Mouse (Mus musculus): ENCODE results near the gene Rrp1. TPM values are rescaled to one million over a fixed set of nuclear protein-coding genes. Genes with fewer than 3 reads are reported as not detected.

Gene Rrp1
- polyA plus RNA-seq, 1 experiment from 2014 or later: 251 TPM

DNA sequence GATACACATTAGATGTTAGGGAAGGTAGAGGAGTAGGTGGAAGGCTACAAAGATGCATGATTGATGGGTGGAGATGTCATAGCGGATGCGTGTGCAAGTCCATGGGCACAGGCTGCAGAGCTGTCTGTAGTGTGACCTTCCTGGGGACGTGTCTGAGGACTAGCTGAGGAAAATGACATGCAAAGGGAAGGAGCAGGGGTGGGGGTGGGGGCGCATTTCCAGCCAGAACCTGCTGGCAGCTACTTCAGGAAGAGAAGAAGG, 16.3 kb downstream of the Rrp1 start:
- Histone ChIP-seq H3K36me3 (ENCODE audit: control insufficient read depth, insufficient read depth, low read length) (peaks cover 30% of the 10 kb centered on the region), H3K4me2 (ENCODE audit: low read length) (peak overlapping the region; percentile 38), H3K9ac (ENCODE audit: low read length) (no peak overlapping the region), H3K27me3 (replicated peaks; ENCODE audit: control insufficient read depth, insufficient read depth, low read length) (peaks cover 10% of the 10 kb centered on the region; the same call in 1 of the 2 replicates), H3K27ac (ENCODE audit: low read depth, low read length) (no peak overlapping the region), H3K4me3 (ENCODE audit: low read depth, low read length) (0 out of 2 replicates have a peak overlapping the region, but pooled peaks have one; percentile 5), H3K4me1 (ENCODE audit: control insufficient read depth, insufficient read depth, low read length) (0 out of 2 replicates have a peak, but pooled peaks cover 4% of the 10 kb centered on the region), H3K9me3 (replicated peaks; ENCODE audit: control insufficient read depth, low read length) (no peaks in the 10 kb centered on the region)
- ATAC-seq (peak; percentile 49), DNase-seq (ENCODE audit: low spot score) (no peak)
- WGBS: 48% methylated on average over 4 of the region's 4 CpGs

- peak overlapping the region; percentile 22 for H3K27ac ChIP-seq (ENCODE audit: low read depth, low read length)
- DNase-seq (ENCODE audit: low spot score) (peak; percentile 99), ATAC-seq (peak; percentile 90)
- H3K9me3 ChIP-seq (replicated peaks; ENCODE audit: control insufficient read depth, low read length): no peaks in the 10 kb centered on the region
- H3K36me3 ChIP-seq (ENCODE audit: control insufficient read depth, insufficient read depth, low read length): peaks cover 25% of the 10 kb centered on the region
- peaks cover 13% of the 10 kb centered on the region; the same call in 1 of the 2 replicates for H3K27me3 ChIP-seq (replicated peaks; ENCODE audit: control insufficient read depth, insufficient read depth, low read length)
- H3K4me2 ChIP-seq (ENCODE audit: low read length): peak overlapping the region; percentile 38
- WGBS: 3% methylated on average over 17 of the region's 17 CpGs
- 0 out of 2 replicates have a peak, but pooled peaks cover 4% of the 10 kb centered on the region for H3K4me1 ChIP-seq (ENCODE audit: control insufficient read depth, insufficient read depth, low read length)
- H3K4me3 ChIP-seq (ENCODE audit: low read depth, low read length): 0 out of 2 replicates have a peak overlapping the region, but pooled peaks have one; percentile 5
- no peak overlapping the region for H3K9ac ChIP-seq (ENCODE audit: low read length)
Measured at GRCm38 (mm10) chr10:78395819-78396624, 16.8 kb downstream of the Rrp1 start.

GRCm38 (mm10) chr10:78395377-78395776, 17.5 kb downstream of the Rrp1 start:
- peaks cover 18% of the 10 kb centered on the region for H3K27me3 ChIP-seq (replicated peaks; ENCODE audit: control insufficient read depth, insufficient read depth, low read length)
- ATAC-seq: no peak
- no peak overlapping the region for H3K4me3 ChIP-seq (ENCODE audit: low read depth, low read length)
- no peak overlapping the region for H3K9ac ChIP-seq (ENCODE audit: low read length)
- H3K9me3 ChIP-seq (replicated peaks; ENCODE audit: control insufficient read depth, low read length): no peaks in the 10 kb centered on the region
- no peak for DNase-seq (ENCODE audit: low spot score)
- WGBS: 80% methylated on average over 3 of the region's 3 CpGs
- peak overlapping the region; percentile 22 for H3K27ac ChIP-seq (ENCODE audit: low read depth, low read length)
- H3K4me1 ChIP-seq (ENCODE audit: control insufficient read depth, insufficient read depth, low read length): 0 out of 2 replicates have a peak, but pooled peaks cover 4% of the 10 kb centered on the region
- no peak overlapping the region for H3K4me2 ChIP-seq (ENCODE audit: low read length)
- H3K36me3 ChIP-seq (ENCODE audit: control insufficient read depth, insufficient read depth, low read length): peaks cover 19% of the 10 kb centered on the region

GRCm38 (mm10) chr10:78392072-78392471, 20.8 kb downstream of the Rrp1 start:
- H3K9ac ChIP-seq (ENCODE audit: low read length): no peak overlapping the region
- H3K36me3 ChIP-seq (ENCODE audit: control insufficient read depth, insufficient read depth, low read length): no peaks in the 10 kb centered on the region
- DNase-seq (ENCODE audit: low spot score) (peak; percentile 69), ATAC-seq (peak; percentile 18; the same call in 1 of the 2 replicates)
- WGBS: 3% methylated on average over 18 of the region's 18 CpGs
- peaks cover 18% of the 10 kb centered on the region for H3K27me3 ChIP-seq (replicated peaks; ENCODE audit: control insufficient read depth, insufficient read depth, low read length)
- H3K27ac ChIP-seq (ENCODE audit: low read depth, low read length): no peak overlapping the region
- 0 out of 2 replicates have a peak, but pooled peaks cover 4% of the 10 kb centered on the region for H3K4me1 ChIP-seq (ENCODE audit: control insufficient read depth, insufficient read depth, low read length)
- no peak overlapping the region for H3K4me3 ChIP-seq (ENCODE audit: low read depth, low read length)
- H3K9me3 ChIP-seq (replicated peaks; ENCODE audit: control insufficient read depth, low read length): no peaks in the 10 kb centered on the region
- no peak overlapping the region for H3K4me2 ChIP-seq (ENCODE audit: low read length)

DNA sequence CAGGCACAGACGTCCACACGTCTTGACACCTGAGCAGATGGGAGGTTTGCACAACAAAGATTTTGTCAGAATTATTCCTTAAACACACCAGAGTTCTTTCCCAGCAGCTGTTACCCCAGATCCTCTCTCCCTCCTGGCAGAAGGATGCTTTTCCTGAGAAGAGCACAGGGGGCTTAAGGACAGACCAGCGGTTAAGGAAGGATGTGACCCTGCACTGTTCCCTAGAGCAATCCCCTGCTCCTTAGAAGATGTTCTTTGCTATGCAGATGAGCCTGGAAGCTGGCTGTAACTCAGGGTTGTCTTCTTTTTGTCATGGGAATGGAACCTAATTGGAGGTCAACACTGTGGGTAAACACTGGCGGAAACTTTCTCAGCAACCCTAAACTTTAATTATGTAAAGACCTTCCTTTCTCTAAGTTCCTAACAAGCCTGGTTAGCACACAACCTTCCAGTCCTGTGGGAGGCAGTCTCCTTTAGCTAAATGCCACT, 21.8 kb downstream of the Rrp1 start:
- Histone ChIP-seq H3K9ac (ENCODE audit: low read length) (no peak overlapping the region), H3K27me3 (replicated peaks; ENCODE audit: control insufficient read depth, insufficient read depth, low read length) (peaks cover 18% of the 10 kb centered on the region), H3K4me1 (ENCODE audit: control insufficient read depth, insufficient read depth, low read length) (no peaks in the 10 kb centered on the region), H3K9me3 (replicated peaks; ENCODE audit: control insufficient read depth, low read length) (no peaks in the 10 kb centered on the region), H3K36me3 (ENCODE audit: control insufficient read depth, insufficient read depth, low read length) (no peaks in the 10 kb centered on the region), H3K27ac (ENCODE audit: low read depth, low read length) (no peak overlapping the region), H3K4me3 (ENCODE audit: low read depth, low read length) (no peak overlapping the region), H3K4me2 (ENCODE audit: low read length) (no peak overlapping the region)
- no peak for ATAC-seq
- DNase-seq (ENCODE audit: low spot score): peak; percentile 20
- 16% methylated on average over 4 of the region's 4 CpGs for WGBS

GRCm38 (mm10) chr10:78388216-78388980, 24.4 kb downstream of the Rrp1 start:
- DNase-seq (ENCODE audit: low spot score) (no peak), ATAC-seq (no peak)
- no peak overlapping the region for H3K4me2 ChIP-seq (ENCODE audit: low read length)
- peaks cover 18% of the 10 kb centered on the region for H3K27me3 ChIP-seq (replicated peaks; ENCODE audit: control insufficient read depth, insufficient read depth, low read length)
- WGBS: 46% methylated on average over 20 of the region's 20 CpGs
- no peak overlapping the region; the same call in 1 of the 2 replicates for H3K9ac ChIP-seq (ENCODE audit: low read length)
- H3K9me3 ChIP-seq (replicated peaks; ENCODE audit: control insufficient read depth, low read length): no peaks in the 10 kb centered on the region
- H3K4me3 ChIP-seq (ENCODE audit: low read depth, low read length): no peak overlapping the region
- H3K4me1 ChIP-seq (ENCODE audit: control insufficient read depth, insufficient read depth, low read length): no peaks in the 10 kb centered on the region
- H3K36me3 ChIP-seq (ENCODE audit: control insufficient read depth, insufficient read depth, low read length): no peaks in the 10 kb centered on the region
- H3K27ac ChIP-seq (ENCODE audit: low read depth, low read length): no peak overlapping the region

DNA sequence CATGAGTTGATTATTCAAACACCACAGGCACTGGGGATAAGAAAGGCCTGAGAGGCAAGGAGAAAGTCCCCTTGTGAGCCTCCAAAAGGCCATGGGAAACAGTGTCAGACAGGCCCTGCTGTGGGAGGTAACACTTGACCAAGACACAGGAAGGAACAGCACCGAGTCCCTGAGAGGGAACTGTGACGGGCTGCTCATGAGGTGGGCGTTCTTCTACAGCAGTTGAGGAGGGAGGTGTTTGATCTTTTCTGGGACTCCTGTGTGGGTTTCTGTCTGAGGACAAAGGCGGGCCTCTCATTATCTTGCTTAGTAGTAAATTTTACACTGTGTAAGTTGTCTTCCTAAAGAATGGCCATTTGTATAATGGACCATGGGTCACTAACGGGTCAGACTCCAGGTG, 27.3 kb downstream of the Rrp1 start:
- 66% methylated on average over 5 of the region's 5 CpGs for WGBS
- H3K9ac ChIP-seq (ENCODE audit: low read length): no peak overlapping the region
- no peaks in the 10 kb centered on the region for H3K36me3 ChIP-seq (ENCODE audit: control insufficient read depth, insufficient read depth, low read length)
- ATAC-seq (no peak), DNase-seq (ENCODE audit: low spot score) (no peak)
- H3K4me3 ChIP-seq (ENCODE audit: low read depth, low read length): no peak overlapping the region
- no peaks in the 10 kb centered on the region for H3K27me3 ChIP-seq (replicated peaks; ENCODE audit: control insufficient read depth, insufficient read depth, low read length)
- H3K9me3 ChIP-seq (replicated peaks; ENCODE audit: control insufficient read depth, low read length): no peaks in the 10 kb centered on the region
- no peaks in the 10 kb centered on the region for H3K4me1 ChIP-seq (ENCODE audit: control insufficient read depth, insufficient read depth, low read length)
- H3K4me2 ChIP-seq (ENCODE audit: low read length): no peak overlapping the region
- no peak overlapping the region for H3K27ac ChIP-seq (ENCODE audit: low read depth, low read length)

DNA sequence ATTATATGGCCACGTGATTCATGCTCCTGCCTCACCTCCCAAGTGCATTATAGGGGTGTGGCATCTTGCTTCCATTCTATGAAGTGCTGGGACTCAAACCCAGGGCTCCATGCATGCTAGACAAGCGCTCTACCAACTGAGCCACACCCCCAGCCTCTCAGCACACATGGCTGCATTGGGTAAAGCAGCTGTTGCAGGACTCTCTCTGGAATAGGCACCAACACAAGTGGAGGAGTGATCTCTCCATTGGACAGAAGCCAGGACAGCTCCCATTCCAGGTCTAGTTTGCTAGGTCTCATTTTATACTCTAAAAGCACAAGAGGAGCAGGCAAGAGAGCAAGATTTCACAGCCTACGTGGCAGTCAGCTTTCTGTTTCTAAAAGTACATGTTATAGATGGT, 29.3 kb downstream of the Rrp1 start:
- Histone ChIP-seq H3K27ac (ENCODE audit: low read depth, low read length) (no peak overlapping the region), H3K36me3 (ENCODE audit: control insufficient read depth, insufficient read depth, low read length) (no peaks in the 10 kb centered on the region), H3K4me3 (ENCODE audit: low read depth, low read length) (no peak overlapping the region), H3K4me2 (ENCODE audit: low read length) (no peak overlapping the region), H3K27me3 (replicated peaks; ENCODE audit: control insufficient read depth, insufficient read depth, low read length) (no peaks in the 10 kb centered on the region), H3K4me1 (ENCODE audit: control insufficient read depth, insufficient read depth, low read length) (no peaks in the 10 kb centered on the region), H3K9me3 (replicated peaks; ENCODE audit: control insufficient read depth, low read length) (no peaks in the 10 kb centered on the region), H3K9ac (ENCODE audit: low read length) (no peak overlapping the region)
- no peak for ATAC-seq
- no peak for DNase-seq (ENCODE audit: low spot score)
- 70% methylated on average over 3 of the region's 3 CpGs for WGBS

Data from forebrain, embryonic 14.5 days (tissue).